Mouse (Mus musculus) right cerebral cortex, postnatal 14 days (tissue): Measurements from ENCODE around the gene 3110021N24Rik.
"Not testable (repeated sequence)": the region's sequence is repeated elsewhere in the genome, so short reads cannot be mapped to it uniquely, and the experiment has no call there.

Experiments
- DNase-seq: peaks from one replicate; pipeline ENCODE4 v3.0.0; 2022

Gene 3110021N24Rik

GRCm38 (mm10) chr4:108719349-108719748, at the start of gene 3110021N24Rik:
3110021N24Rik (plus strand) TSS chr4:108719649.
- no peak for DNase-seq

GRCm38 (mm10) chr4:108686156-108686555, 33.3 kb upstream of the 3110021N24Rik start:
- no peak for DNase-seq

DNA sequence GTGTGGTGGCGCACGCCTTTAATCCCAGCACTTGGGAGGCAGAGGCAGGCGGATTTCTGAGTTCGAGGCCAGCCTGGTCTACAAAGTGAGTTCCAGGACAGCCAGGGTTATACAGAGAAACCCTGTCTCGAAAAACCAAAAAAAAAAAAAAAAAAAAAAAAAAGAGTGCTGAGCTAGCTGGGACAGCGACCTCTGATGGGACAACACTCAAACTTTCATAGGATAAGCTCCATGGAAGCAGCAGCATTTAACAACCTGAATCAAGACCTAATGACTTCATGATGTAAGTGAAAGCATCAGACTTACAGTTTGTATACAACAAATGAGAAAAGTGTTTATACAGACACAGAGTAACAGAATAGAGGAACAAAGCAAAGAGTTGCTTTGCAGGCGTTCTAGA, 32.4 kb upstream of the 3110021N24Rik start:
- DNase-seq: not testable (repeated sequence)

- DNase-seq: no peak
These were observed 29.0 kb upstream of the 3110021N24Rik start for GRCm38 (mm10) chr4:108690479-108690878.

DNA sequence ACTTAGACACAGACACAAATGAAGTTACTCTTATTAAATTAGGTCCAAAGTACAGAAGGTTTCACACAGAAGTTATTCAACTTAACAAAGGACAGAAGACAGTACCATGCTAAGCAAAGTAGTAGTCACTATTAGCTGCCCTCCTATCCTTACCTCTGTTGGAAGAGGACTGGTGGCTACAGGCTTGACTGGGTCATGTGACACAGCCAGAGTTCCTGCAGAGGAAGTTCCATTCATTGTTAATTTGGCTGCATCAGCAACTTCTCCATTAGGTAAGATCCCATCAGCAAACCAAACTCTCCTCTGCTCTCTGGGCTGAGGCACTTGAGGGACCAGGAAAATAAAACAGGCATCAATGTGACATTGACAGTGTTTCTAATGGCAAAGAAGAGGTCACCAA, 28.0 kb upstream of the 3110021N24Rik start:
- no peak for DNase-seq

DNA sequence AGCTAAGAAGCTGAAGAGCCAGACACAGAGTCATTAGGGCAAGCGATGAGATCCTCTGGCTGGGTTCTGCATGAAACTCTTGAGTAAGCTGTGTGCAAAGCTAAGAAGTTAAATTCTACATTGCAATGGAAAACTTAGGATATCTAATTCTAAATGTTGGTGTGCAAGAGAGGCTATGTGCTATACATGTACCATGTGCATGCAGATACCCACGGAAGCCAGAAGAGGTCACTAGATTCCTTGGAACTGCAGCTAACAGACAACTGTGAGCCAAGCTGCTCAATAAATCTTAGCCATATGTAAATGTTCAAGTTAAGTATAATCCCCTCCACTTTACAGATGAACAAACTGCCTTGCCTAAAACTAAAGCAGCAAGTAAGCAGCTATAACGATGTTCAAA, 22.5 kb upstream of the 3110021N24Rik start:
- peak; percentile 8 for DNase-seq

DNA sequence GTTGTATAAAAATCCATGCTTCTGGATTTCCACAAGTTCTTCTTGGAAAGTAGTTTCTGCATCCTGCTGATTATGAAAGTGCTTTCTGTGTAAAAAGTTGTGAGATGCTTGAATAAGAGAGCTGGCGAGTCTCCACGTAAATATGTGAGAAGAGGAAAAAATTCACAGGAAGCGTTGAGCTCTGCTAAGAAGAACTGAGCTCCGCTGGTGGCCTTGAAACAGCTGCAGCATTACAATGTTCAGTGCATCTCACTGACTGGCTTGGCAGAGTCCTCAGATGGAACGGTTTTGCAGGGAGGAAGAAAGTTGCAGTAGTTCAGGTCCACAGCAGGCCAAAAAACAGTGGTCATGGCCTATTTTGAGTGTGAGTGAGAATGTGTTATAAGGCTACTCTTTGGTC, 11.2 kb upstream of the 3110021N24Rik start:
- no peak for DNase-seq

DNA sequence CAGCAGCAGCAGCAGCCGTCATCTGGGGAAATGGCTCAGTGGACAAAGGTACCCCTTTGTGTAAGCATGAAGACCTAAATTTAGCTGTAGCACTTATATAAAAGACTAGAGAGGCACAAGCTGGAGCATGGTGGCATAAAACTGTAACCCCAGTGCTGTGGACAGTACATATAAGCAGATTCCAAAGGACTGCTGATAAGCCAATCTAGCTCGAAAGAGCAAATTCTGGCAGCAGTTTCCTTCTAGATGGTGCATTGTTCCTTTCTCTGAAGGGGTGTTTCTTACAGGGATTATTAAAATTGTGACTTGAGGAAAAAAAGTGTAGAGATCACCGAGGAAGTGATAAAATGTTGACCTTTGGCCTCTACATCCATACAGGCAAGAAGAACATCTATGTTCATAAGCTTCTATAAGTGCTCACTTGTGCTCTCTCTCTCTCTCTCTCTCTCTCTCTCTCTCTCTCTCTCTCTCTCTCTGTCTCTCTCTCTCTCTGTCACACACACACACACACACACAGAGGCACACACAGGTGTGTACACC, 1.9 kb downstream of the 3110021N24Rik start:
- DNase-seq: no peak

DNA sequence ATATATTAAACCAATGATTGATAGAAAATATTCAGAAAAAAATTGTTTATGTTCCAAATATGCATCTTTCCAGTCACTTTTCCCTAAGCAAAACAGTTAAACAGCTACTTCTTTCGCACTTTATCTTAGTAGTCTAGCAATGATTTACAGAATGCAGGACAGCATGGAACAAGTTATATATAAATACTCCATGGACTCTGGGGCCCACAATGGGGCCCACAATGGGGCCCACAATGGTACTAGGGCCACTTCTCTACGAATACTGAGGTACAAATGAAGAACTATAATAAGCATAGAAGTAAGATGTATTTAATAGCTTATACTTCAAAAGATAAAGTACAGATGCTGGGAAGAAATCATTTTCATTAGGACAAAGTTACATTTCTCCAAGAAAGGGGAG, 4.7 kb downstream of the 3110021N24Rik start:
- no peak for DNase-seq

- no peak for DNase-seq
These were observed 11.0 kb downstream of the 3110021N24Rik start for GRCm38 (mm10) chr4:108730450-108730849.

GRCm38 (mm10) chr4:108731582-108731981, 12.1 kb downstream of the 3110021N24Rik start:
- DNase-seq: no peak

- no peak for DNase-seq
These were observed 26.9 kb downstream of the 3110021N24Rik start for GRCm38 (mm10) chr4:108746160-108746873.

GRCm38 (mm10) chr4:108759583-108759982, 40.1 kb downstream of the 3110021N24Rik start:
- no peak for DNase-seq

DNA sequence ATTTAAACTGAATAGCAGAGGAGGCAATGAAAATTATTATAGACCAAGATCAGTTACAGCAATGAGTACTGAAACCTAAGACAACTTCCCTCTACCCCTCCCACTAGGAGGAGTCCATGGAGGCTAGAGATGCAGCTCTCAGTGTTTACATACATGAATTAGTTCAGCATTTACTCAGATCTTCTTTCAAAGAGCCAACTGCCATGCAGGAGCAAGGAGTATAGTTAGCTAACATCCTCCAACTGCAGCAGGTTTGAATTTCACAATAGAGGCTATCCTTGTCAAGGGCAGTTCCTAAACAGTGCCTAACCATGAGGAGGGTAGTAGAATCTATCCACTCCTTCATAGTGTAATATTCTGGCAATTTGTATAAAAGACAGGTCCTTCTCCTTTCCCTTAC, 49.1 kb downstream of the 3110021N24Rik start:
- DNase-seq: no peak

GRCm38 (mm10) chr4:108779763-108780056, 60.3 kb downstream of the 3110021N24Rik start:
- DNase-seq: no peak

GRCm38 (mm10) chr4:108780057-108780863, 60.8 kb downstream of the 3110021N24Rik start, which contains the start of gene Zfyve9:
Zfyve9 (minus strand) TSS chr4:108780798.
- DNase-seq: peak; percentile 81

DNA sequence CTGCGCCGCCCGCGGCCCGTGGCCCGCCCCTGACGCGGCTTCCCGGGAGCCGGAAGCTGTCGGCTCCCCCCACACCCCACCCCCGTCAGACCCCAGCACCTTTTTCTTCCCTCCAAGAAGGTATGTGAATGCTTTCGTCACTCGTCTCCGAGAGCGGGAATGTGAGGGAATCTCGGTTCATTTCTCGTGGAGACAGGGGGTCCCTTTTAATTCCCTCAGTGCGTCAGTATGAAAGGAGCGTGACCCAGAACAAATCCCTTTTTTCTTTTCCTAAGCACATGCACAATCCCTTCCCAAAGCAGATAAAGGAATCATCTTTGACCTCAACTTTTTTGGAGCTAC, 61.4 kb downstream of the 3110021N24Rik start:
- no peak for DNase-seq

DNA sequence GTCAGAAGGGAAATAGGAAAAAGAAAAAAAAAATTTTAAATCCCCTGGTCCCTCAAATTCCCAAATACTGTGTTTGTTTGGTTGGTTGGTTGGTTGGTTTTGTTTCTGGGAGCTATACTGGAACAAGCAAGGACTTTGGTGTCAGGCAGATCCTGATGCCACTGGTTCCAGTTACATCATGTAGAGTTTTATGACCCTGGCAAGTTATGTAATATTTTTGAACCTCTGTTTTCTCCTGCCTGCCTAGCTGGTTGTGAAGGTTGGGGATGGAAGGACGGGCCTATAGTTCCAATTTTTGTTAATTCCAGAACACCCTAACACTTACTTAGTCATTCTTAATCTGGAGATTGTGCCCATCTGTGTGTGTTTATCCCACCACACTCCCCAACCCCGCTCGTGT, 62.1 kb downstream of the 3110021N24Rik start:
- no peak for DNase-seq

DNA sequence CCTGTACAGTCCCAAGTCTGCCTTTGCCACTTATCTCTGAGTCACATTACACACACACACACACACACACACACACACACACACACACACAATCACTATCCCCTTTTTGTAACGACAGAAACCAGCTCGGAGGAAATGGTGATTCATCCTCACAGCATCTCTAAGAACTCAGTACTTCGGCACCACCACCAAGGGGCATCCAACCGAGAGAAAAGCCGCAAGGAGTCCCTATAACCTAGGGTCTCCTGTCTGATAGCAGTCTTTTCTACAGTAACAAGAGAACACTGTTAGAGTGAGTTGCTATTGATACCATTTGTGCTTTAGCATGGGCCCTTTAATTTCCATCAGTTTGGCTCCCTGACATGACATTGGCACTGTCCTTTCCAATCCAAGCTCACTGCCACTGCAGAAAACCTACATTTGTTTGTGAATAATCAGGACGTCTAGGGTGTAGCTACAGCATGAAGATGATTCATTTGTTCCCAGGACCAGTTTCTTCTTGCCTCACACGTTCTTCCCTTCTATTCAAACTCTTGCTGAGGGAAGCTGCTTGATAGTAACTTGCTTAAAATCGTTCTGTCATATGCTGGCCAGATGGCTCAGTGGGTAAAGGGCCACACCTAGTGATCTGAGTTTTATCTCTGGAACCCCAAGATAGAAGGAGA, 63.1 kb downstream of the 3110021N24Rik start:
- peak; percentile 21 for DNase-seq

DNA sequence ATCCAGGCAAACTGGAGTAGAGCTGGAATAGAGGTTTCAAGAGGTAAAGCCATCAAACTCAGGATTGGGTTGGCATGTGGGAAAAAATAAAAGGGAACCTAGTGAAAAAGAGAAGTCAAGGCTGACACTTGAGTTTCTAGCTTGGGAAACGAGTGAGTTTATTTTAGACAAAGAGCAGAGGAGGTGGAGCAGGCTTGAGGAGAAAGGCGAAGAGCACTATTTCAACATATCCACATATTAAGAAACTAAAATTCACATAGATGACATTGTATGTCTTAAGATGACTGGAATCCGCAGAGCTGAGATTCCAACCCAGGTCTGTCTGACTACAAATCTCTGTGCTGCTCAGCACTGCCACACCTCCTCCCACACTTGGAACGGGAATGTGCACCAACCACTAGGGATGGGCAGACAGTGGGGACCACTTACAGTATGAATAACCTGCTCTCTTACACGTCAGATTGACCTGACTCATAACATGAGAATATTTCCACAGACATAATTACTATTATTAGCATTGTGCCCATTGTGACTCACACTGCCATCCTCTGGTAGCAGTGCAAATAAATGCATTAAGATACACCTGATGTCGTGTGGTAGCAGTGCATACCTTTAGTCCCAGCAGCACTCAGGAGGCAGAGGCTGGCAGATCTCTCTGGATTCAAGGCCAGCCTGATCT, 69.9 kb downstream of the 3110021N24Rik start:
- DNase-seq: no peak

DNA sequence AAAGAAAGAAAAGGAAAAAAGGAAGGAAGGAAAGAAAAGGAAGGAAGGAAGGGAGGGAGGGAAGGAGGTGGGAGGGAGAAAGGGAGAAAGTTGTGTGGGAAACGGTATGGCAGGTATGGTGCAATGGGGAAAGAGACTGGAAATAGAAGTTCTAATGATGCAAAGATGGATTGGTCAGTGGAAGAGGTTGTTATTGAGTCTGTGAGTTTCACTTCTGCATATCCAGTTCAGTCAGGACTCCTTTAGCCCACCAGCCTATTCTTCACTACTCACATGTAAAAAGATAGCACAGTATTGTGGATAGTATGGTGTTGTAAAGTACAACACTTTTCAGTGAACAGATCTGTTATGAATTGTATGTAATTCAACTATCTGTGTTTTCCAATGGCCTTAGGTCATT, 71.1 kb downstream of the 3110021N24Rik start:
- no peak for DNase-seq

GRCm38 (mm10) chr4:108793941-108794340, 74.5 kb downstream of the 3110021N24Rik start:
- DNase-seq: no peak

GRCm38 (mm10) chr4:108796701-108797100, 77.3 kb downstream of the 3110021N24Rik start:
- no peak for DNase-seq
